Mouse (Mus musculus) MEL (cell line): ENCODE measurements at regions not wholly inside any gene's neighbourhood (a gene's known extent, or its start where the extent isn't known, plus 50 kb on each side); places are given as distances from the start of the nearest gene placed in this dataset.

Source experiments
- DNase-seq: peaks from one replicate; pipeline ENCODE4 v3.0.0; 2011; ENCODE audit warnings: low read depth, low spot score
- H3K27ac ChIP-seq: 2 replicates; pipeline ENCODE4 v1.5.1; 2012; ENCODE audit warnings: low read depth, mild to moderate bottlenecking, control low read depth, low read length, moderate library complexity; ENCODE audit not compliant: control insufficient read depth
- H3K27me3 ChIP-seq, 2 experiments: fragments of 150-350 bp in 1 of 2; sonication (generic) in 1 of 2; 2 replicates each; pipeline ENCODE4 v1.6.1; 2012; ENCODE audit warnings: low read length in 2 of 2, mild to moderate bottlenecking in 2 of 2, improper control_type of control experiment in 1 of 2, moderate library complexity in 1 of 2; ENCODE audit not compliant: insufficient read depth in 2 of 2, control insufficient read depth in 1 of 2
- H3K36me3 ChIP-seq, 2 experiments: 2 replicates each; pipeline ENCODE4 v1.6.1; 2012 to 2014; ENCODE audit warnings: low read length in 2 of 2, improper control_type of control experiment in 1 of 2, inconsistent platforms in 1 of 2, mild to moderate bottlenecking in 1 of 2; ENCODE audit not compliant: insufficient read depth in 2 of 2, control insufficient read depth in 1 of 2
- H3K4me1 ChIP-seq, 2 experiments: fragments of 150-350 bp in 1 of 2; sonication (generic) in 1 of 2; 2 replicates each; pipeline ENCODE4 v1.6.1; 2012; ENCODE audit warnings: low read length in 2 of 2, improper control_type of control experiment in 1 of 2, mild to moderate bottlenecking in 1 of 2; ENCODE audit not compliant: insufficient read depth in 2 of 2, control insufficient read depth in 1 of 2
- H3K4me3 ChIP-seq, 2 experiments: fragments of 150-350 bp in 1 of 2; sonication (generic) in 1 of 2; 2 replicates each; pipeline ENCODE4 v1.5.1; 2012; ENCODE audit warnings: low read depth in 2 of 2, low read length in 2 of 2, mild to moderate bottlenecking in 2 of 2, moderate library complexity in 2 of 2, control low read depth in 1 of 2, improper control_type of control experiment in 1 of 2; ENCODE audit not compliant: control insufficient read depth in 1 of 2, insufficient read depth in 1 of 2
- H3K79me2 ChIP-seq: 2 replicates; pipeline ENCODE4 v1.6.1; 2012; ENCODE audit warnings: mild to moderate bottlenecking, low read length, moderate library complexity; ENCODE audit not compliant: control insufficient read depth, poor library complexity, insufficient read depth
- H3K9ac ChIP-seq: 2 replicates; pipeline ENCODE4 v1.6.1; 2012; ENCODE audit warnings: low read depth, mild to moderate bottlenecking, control low read depth, low read length, moderate library complexity; ENCODE audit not compliant: control insufficient read depth, poor library complexity, severe bottlenecking
- H3K9me3 ChIP-seq: fragments of 150-350 bp; sonication (generic); replicated peaks from 2 replicates; pipeline ENCODE4 v1.6.1; 2012; ENCODE audit warnings: mild to moderate bottlenecking, low read length, improper control_type of control experiment, moderate library complexity; ENCODE audit not compliant: insufficient read depth
- CHD2 ChIP-seq: IDR thresholded peaks from 2 replicates; pipeline ENCODE4 v1.6.1; 2011; ENCODE audit warnings: low read length, improper control_type of control experiment
- CTCF ChIP-seq, 3 experiments: IDR thresholded peaks in 2 of 3; conservative IDR thresholded peaks in 1 of 3; 2 replicates each; pipeline ENCODE4 v1.5.1; 2011 to 2012; ENCODE audit warnings: low read length in 3 of 3, low read depth in 2 of 3, mild to moderate bottlenecking in 2 of 3, improper control_type of control experiment in 1 of 3, inconsistent platforms in 1 of 3, mixed read lengths in 1 of 3, moderate library complexity in 1 of 3; ENCODE audit not compliant: control insufficient read depth in 1 of 3, insufficient read depth in 1 of 3, poor library complexity in 1 of 3, severe bottlenecking in 1 of 3
- GATA1 ChIP-seq: IDR thresholded peaks from 2 replicates; pipeline ENCODE4 v1.6.1; 2011; ENCODE audit warnings: low read depth, low read length, improper control_type of control experiment
- MAX ChIP-seq: IDR thresholded peaks from 2 replicates; pipeline ENCODE4 v1.6.1; 2011; ENCODE audit warnings: low read length, improper control_type of control experiment
- MEF2A ChIP-seq: IDR thresholded peaks from 2 replicates; pipeline ENCODE4 v1.6.1; 2014; ENCODE audit warnings: low read depth, mild to moderate bottlenecking, inconsistent platforms, low read length, improper control_type of control experiment; ENCODE audit not compliant: poor library complexity, insufficient replicate concordance, severe bottlenecking; ENCODE audit errors: extremely low read depth
- MXI1 ChIP-seq: IDR thresholded peaks from 2 replicates; pipeline ENCODE4 v1.6.1; 2011; ENCODE audit warnings: mild to moderate bottlenecking, low read depth, low read length, improper control_type of control experiment
- MYB ChIP-seq: IDR thresholded peaks from 2 replicates; pipeline ENCODE4 v1.6.1; 2011; ENCODE audit warnings: mild to moderate bottlenecking, low read depth, low read length, improper control_type of control experiment
- MYC ChIP-seq: IDR thresholded peaks from 2 replicates; pipeline ENCODE4 v1.6.1; 2011; ENCODE audit warnings: low read depth, mild to moderate bottlenecking, low read length, improper control_type of control experiment, moderate library complexity
- POLR2A ChIP-seq, 2 experiments: IDR thresholded peaks; 2 replicates each; pipeline ENCODE4 v1.6.1; 2011 to 2012; ENCODE audit warnings: low read length in 2 of 2, mild to moderate bottlenecking in 2 of 2, control low read depth in 1 of 2, improper control_type of control experiment in 1 of 2, low read depth in 1 of 2, moderate library complexity in 1 of 2; ENCODE audit not compliant: control insufficient read depth in 1 of 2, insufficient read depth in 1 of 2, poor library complexity in 1 of 2
- POLR2AphosphoS2 ChIP-seq: IDR thresholded peaks from 2 replicates; pipeline ENCODE4 v1.6.1; 2011; ENCODE audit warnings: low read length, improper control_type of control experiment
- POLR2AphosphoS5 ChIP-seq: IDR thresholded peaks from 2 replicates; pipeline ENCODE4 v1.6.1; 2012; ENCODE audit warnings: low read depth, borderline replicate concordance, mild to moderate bottlenecking, inconsistent platforms, low read length, moderate library complexity, mixed read lengths
- RCOR1 ChIP-seq: IDR thresholded peaks from 2 replicates; pipeline ENCODE4 v1.6.1; 2012; ENCODE audit warnings: low read depth, mild to moderate bottlenecking, inconsistent platforms, low read length, improper control_type of control experiment
- SIN3A ChIP-seq: IDR thresholded peaks from 2 replicates; pipeline ENCODE4 v1.6.1; 2012; ENCODE audit warnings: low read length, improper control_type of control experiment, inconsistent platforms
- TAL1 ChIP-seq: IDR thresholded peaks from 2 replicates; pipeline ENCODE4 v1.6.1; 2012; ENCODE audit warnings: mild to moderate bottlenecking, inconsistent platforms, low read length, moderate library complexity, mixed read lengths
- USF1 ChIP-seq: IDR thresholded peaks from 2 replicates; pipeline ENCODE4 v1.6.1; 2014; ENCODE audit warnings: low read depth, mild to moderate bottlenecking, inconsistent platforms, low read length, improper control_type of control experiment, moderate library complexity
- USF2 ChIP-seq, 2 experiments: IDR thresholded peaks; 2 replicates each; pipeline ENCODE4 v1.6.1; 2011 to 2012; ENCODE audit warnings: improper control_type of control experiment in 2 of 2, low read length in 2 of 2, borderline replicate concordance in 1 of 2, inconsistent platforms in 1 of 2, low read depth in 1 of 2, mild to moderate bottlenecking in 1 of 2; ENCODE audit not compliant: insufficient read depth in 1 of 2

GRCm38 (mm10) chr15:11748306-11748705, 158.8 kb downstream of the Npr3 start:
- Histone ChIP-seq H3K27me3 (no peaks in the 10 kb centered on the region), H3K79me2 (no peaks in the 10 kb centered on the region), H3K9me3 (no peaks in the 10 kb centered on the region), H3K27ac (no peak overlapping the region), H3K9ac (no peak overlapping the region), H3K4me3 (no peak overlapping the region), H3K36me3 (no peaks in the 10 kb centered on the region), H3K4me1 (no peaks in the 10 kb centered on the region)
- no peak for DNase-seq
- TF ChIP-seq USF2 (IDR thresholded peaks at IDR 0.05; ENCODE audit: borderline replicate concordance in 1 of 2, insufficient read depth in 1 of 2, low read depth in 1 of 2, low read length in 2 of 2) (no peak), CHD2 (no peak), POLR2AphosphoS5 (no peak), TAL1 (no peak), MYC (no peak), CTCF (IDR thresholded peaks at IDR 0.05 in 2 of 3, conservative IDR thresholded peaks at IDR 0.05 in 1 of 3; ENCODE audit: control insufficient read depth in 1 of 3, insufficient read depth in 1 of 3, low read depth in 2 of 3, low read length in 3 of 3, poor library complexity in 1 of 3, severe bottlenecking in 1 of 3) (no peak), MYB (no peak)
- TF ChIP-seq, all 39 proteins: peak for 0

- no peaks in the 10 kb centered on the region for H3K4me1 ChIP-seq
- H3K36me3 ChIP-seq = no peaks in the 10 kb centered on the region
- H3K27me3 ChIP-seq = no peaks in the 10 kb centered on the region
- TF ChIP-seq MAX (no peak), POLR2A (IDR thresholded peaks at IDR 0.05; ENCODE audit: control insufficient read depth in 1 of 2, insufficient read depth in 1 of 2, low read depth in 1 of 2, low read length in 2 of 2, poor library complexity in 1 of 2) (no peak), MXI1 (no peak), GATA1 (no peak), USF1 (no peak), RCOR1 (no peak), SIN3A (no peak), MEF2A (no peak), POLR2AphosphoS2 (no peak)
- no peak overlapping the region for H3K4me3 ChIP-seq
- H3K9ac ChIP-seq = no peak overlapping the region
- DNase-seq = no peak
- no peaks in the 10 kb centered on the region for H3K79me2 ChIP-seq
- H3K9me3 ChIP-seq = no peaks in the 10 kb centered on the region
- no peak overlapping the region for H3K27ac ChIP-seq
Measured at GRCm38 (mm10) chr15:11746754-11747153, 160.3 kb downstream of the Npr3 start.
